Mouse (Mus musculus) small intestine, adult 2 months (tissue): Measurements from ENCODE around the gene Gm5416.

Experiments used
- CTCF ChIP-seq: fragments of 200-500 bp; IDR thresholded peaks from 2 replicates; pipeline ENCODE4 v1.5.1; 2012; ENCODE audit warnings: low read depth, mild to moderate bottlenecking, control low read depth, inconsistent platforms, low read length, moderate library complexity, mixed read lengths; ENCODE audit not compliant: insufficient replicate concordance, insufficient read length; ENCODE audit errors: extremely low read depth
- POLR2A ChIP-seq: fragments of 200-500 bp; IDR thresholded peaks from 2 replicates; pipeline ENCODE4 v1.6.1; 2012; ENCODE audit warnings: low read depth, mild to moderate bottlenecking, control low read depth, inconsistent platforms, low read length, moderate library complexity

DNA sequence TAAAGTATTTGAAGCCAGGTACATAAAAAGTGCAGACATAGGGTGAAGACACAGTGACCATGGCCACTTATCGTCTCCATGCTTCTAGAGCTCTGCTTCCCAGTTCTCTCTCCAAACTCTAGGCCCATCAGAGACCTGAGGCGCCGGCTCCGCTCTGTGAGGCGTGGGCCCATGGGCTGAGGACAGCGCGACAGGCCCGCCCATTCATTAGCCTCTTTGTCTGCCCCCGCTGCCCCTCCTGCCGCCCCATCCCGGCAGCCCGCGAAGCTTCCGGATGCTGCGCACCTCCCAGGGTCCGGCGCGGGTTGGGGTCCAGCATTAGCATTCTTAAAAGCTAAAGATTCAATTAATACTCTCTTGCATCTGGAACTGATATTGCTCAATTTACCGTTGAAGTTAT, 11.0 kb upstream of the Gm5416 start:
- no peak for TF ChIP-seq POLR2A
- no peak for TF ChIP-seq CTCF
